10 mouse cellular contexts compared by ENCODE assay signal in the genomic region with DNA sequence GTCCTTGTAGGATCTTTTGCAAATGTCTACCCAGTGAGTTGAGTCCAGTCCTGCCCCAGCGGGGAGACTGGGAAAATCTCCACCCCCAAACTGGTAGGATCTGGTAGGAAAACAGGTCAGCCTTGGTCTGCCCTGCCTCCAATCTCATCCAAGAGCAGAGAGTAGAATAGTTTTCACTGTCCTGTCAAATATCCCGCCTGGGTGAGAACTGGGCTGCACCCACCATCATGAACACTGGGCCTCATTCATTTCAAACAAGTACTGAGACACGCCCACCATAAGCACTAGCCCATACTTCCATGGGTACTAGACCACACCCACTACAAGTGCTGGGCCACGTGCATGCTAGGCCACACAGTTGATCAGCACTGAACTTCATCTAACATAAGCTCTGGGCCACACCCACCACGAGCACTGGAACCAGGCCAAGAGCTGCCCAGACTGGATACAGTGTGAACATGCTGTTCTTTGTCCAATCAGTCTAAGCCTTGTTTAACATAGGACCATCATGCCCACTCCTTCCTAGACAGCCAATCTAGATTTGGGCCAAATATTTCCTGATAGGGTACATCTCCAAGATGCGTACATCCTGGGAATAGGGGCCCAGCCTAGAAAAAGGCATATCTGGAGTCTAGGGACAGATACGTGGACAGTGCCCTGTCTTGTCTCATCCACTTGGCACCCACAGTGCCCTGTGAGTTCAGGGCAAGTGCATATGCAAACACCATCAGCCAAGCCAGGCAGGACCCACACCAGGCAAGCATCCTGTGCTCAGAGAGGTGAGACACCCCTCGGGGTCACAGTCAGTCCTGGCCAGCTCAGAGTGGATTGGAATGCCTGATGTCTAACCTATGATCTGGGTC. TPM values are rescaled to one million over a fixed set of nuclear protein-coding genes. Genes with fewer than 3 reads are reported as not detected.
DNase-seq lines count a peak whose midpoint lies in the region; ATAC-seq and TF ChIP-seq lines count a peak whose summit lies in the region.
"Had no signal": no experiment of that assay in that cellular context is flagged by ENCODE, and none has a peak within 500 bp of the region (broad histone marks: within the 10 kb centered on the region; RNA-seq: fewer than 3 reads in every experiment).

No protein-coding gene starts in this region.

- H3K9ac ChIP-seq in forebrain, embryonic 16.5 days (replicated peaks; ENCODE audit: low read depth, low read length) = no peak overlapping the region
- H3K9ac ChIP-seq in forebrain, embryonic 11.5 days (ENCODE audit: low read length) = no peak overlapping the region
- no peak overlapping the region for H3K9ac ChIP-seq in intestine, embryonic 15.5 days
- H3K9ac ChIP-seq in forebrain, postnatal 0 days = no peak overlapping the region
- H3K9ac ChIP-seq: embryonic facial prominence, embryonic 12.5 days had no signal

- no peak overlapping the region for H3K27ac ChIP-seq in forebrain, embryonic 16.5 days (ENCODE audit: low read length)
- no peak overlapping the region for H3K27ac ChIP-seq in forebrain, embryonic 11.5 days (ENCODE audit: low read depth, low read length)
- H3K27ac ChIP-seq in intestine, embryonic 15.5 days = no peak overlapping the region
- no peak overlapping the region for H3K27ac ChIP-seq in forebrain, postnatal 0 days (ENCODE audit: low read depth, low read length)
- H3K27ac ChIP-seq: embryonic facial prominence, embryonic 12.5 days; left cerebral cortex, adult 2 months had no signal

- no peaks in the 10 kb centered on the region for H3K27me3 ChIP-seq in forebrain, embryonic 16.5 days (replicated peaks; ENCODE audit: control insufficient read depth, insufficient read depth, low read length)
- no peaks in the 10 kb centered on the region for H3K27me3 ChIP-seq in forebrain, embryonic 11.5 days (ENCODE audit: control insufficient read depth, insufficient read depth, low read length)
- H3K27me3 ChIP-seq in intestine, embryonic 15.5 days (replicated peaks) = no peaks in the 10 kb centered on the region
- H3K27me3 ChIP-seq in forebrain, postnatal 0 days (ENCODE audit: insufficient read depth, low read length) = no peaks in the 10 kb centered on the region
- H3K27me3 ChIP-seq: embryonic facial prominence, embryonic 12.5 days had no signal

- no peak for TF ChIP-seq CTCF in forebrain, postnatal 0 days (IDR thresholded peaks at IDR 0.05; ENCODE audit: low read depth)

- 62% methylated on average over 8 of the region's 8 CpGs for WGBS in forebrain, embryonic 16.5 days
- 84% methylated on average over 8 of the region's 8 CpGs for WGBS in forebrain, embryonic 11.5 days
- WGBS in intestine, embryonic 15.5 days = 59% methylated on average over 8 of the region's 8 CpGs
- 68% methylated on average over 8 of the region's 8 CpGs for WGBS in forebrain, postnatal 0 days

- ATAC-seq in forebrain, embryonic 16.5 days = peak; percentile 20; the same call in 1 of the 2 replicates
- no peak for ATAC-seq in forebrain, embryonic 11.5 days (replicated peaks; ENCODE audit: low FRiP score)
- peak; percentile 73 for ATAC-seq in intestine, embryonic 15.5 days
- no peak for ATAC-seq in erythroid progenitor cell, adult 5-6 weeks (replicated peaks; ENCODE audit: low FRiP score, poor library complexity, severe bottlenecking)
- no peak for ATAC-seq in forebrain, postnatal 0 days

- H3K4me3 ChIP-seq in forebrain, embryonic 16.5 days (replicated peaks; ENCODE audit: low read length) = no peak overlapping the region
- H3K4me3 ChIP-seq in forebrain, embryonic 11.5 days (ENCODE audit: low read depth, low read length) = no peak overlapping the region
- H3K4me3 ChIP-seq in intestine, embryonic 15.5 days (replicated peaks) = no peak overlapping the region
- no peak overlapping the region for H3K4me3 ChIP-seq in forebrain, postnatal 0 days (ENCODE audit: low read depth, low read length)
- H3K4me3 ChIP-seq: embryonic facial prominence, embryonic 12.5 days; left cerebral cortex, adult 2 months had no signal

- no peaks in the 10 kb centered on the region for H3K9me3 ChIP-seq in forebrain, embryonic 16.5 days (ENCODE audit: control insufficient read depth, low read length)
- no peaks in the 10 kb centered on the region for H3K9me3 ChIP-seq in forebrain, embryonic 11.5 days (ENCODE audit: control insufficient read depth, low read length)
- no peaks in the 10 kb centered on the region for H3K9me3 ChIP-seq in intestine, embryonic 15.5 days
- no peaks in the 10 kb centered on the region for H3K9me3 ChIP-seq in forebrain, postnatal 0 days (ENCODE audit: low read length)
- H3K9me3 ChIP-seq: embryonic facial prominence, embryonic 12.5 days had no signal

- no peaks in the 10 kb centered on the region for H3K4me1 ChIP-seq in forebrain, embryonic 16.5 days (replicated peaks; ENCODE audit: control insufficient read depth, insufficient read depth, low read length)
- no peaks in the 10 kb centered on the region for H3K4me1 ChIP-seq in forebrain, embryonic 11.5 days (replicated peaks; ENCODE audit: control insufficient read depth, insufficient read depth, low read length)
- no peaks in the 10 kb centered on the region; the same call in 1 of the 2 replicates for H3K4me1 ChIP-seq in intestine, embryonic 15.5 days (replicated peaks)
- H3K4me1 ChIP-seq in forebrain, postnatal 0 days (ENCODE audit: insufficient read depth) = no peaks in the 10 kb centered on the region
- H3K4me1 ChIP-seq: embryonic facial prominence, embryonic 12.5 days had no signal

- H3K4me2 ChIP-seq in forebrain, embryonic 16.5 days (ENCODE audit: low read length) = no peak overlapping the region
- no peak overlapping the region for H3K4me2 ChIP-seq in forebrain, embryonic 11.5 days (ENCODE audit: low read depth, low read length, severe bottlenecking)
- no peak overlapping the region for H3K4me2 ChIP-seq in intestine, embryonic 15.5 days (replicated peaks)
- no peak overlapping the region for H3K4me2 ChIP-seq in forebrain, postnatal 0 days (ENCODE audit: low read depth)
- H3K4me2 ChIP-seq: embryonic facial prominence, embryonic 12.5 days had no signal

- no peak for DNase-seq in forebrain, embryonic 11.5 days (ENCODE audit: low spot score)
- peak; percentile 33 for DNase-seq in urinary bladder, postnatal 14 days (ENCODE audit: low spot score)
- DNase-seq in urinary bladder, adult 18-20 months (ENCODE audit: low spot score in 2 of 2) = no peak
- no peak for DNase-seq in right cerebral cortex, postnatal 25 days
- no peak for DNase-seq in forebrain, postnatal 0 days

- no peaks in the 10 kb centered on the region for H3K36me3 ChIP-seq in forebrain, embryonic 16.5 days (ENCODE audit: control insufficient read depth, insufficient read depth)
- H3K36me3 ChIP-seq in forebrain, embryonic 11.5 days (ENCODE audit: control insufficient read depth, insufficient read depth, low read length) = no peaks in the 10 kb centered on the region
- H3K36me3 ChIP-seq in intestine, embryonic 15.5 days = no peaks in the 10 kb centered on the region
- no peaks in the 10 kb centered on the region for H3K36me3 ChIP-seq in forebrain, postnatal 0 days (ENCODE audit: insufficient read depth)
- H3K36me3 ChIP-seq: embryonic facial prominence, embryonic 12.5 days had no signal

RNA-seq across cellular contexts. Expression of a gene that starts 56.2 kb away (rescaled TPM):
- polyA plus RNA-seq in forebrain, embryonic 16.5 days (2015; fragmentation: Nextera tagmentation; extraction: Ambion mirVana) = 1.3 and 1.5 TPM in 2 replicates
- 4.7 and 6.1 TPM in 2 replicates for polyA plus RNA-seq in forebrain, embryonic 11.5 days (2014; fragmentation: Nextera tagmentation; extraction: Ambion mirVana)
- 2.3 and 2.8 TPM in 2 replicates for polyA plus RNA-seq in intestine, embryonic 15.5 days (2015; fragmentation: Nextera tagmentation; extraction: Ambion mirVana)
- 5.9 and 8.3 TPM in 2 replicates for total RNA-seq in erythroid progenitor cell, adult 5-6 weeks (2015; ENCODE audit: low replicate concordance)
- 1.5 TPM in 1 of 2 replicates, not detected in the other for total RNA-seq in erythroid progenitor cell, adult 5-6 weeks (2017; ENCODE audit: low replicate concordance)
- total RNA-seq in forebrain, postnatal 0 days (2014; rRNA removed) = 1.8 TPM in 2 replicates
- 1.3 and 1.6 TPM in 2 replicates for polyA plus RNA-seq in forebrain, postnatal 0 days (2015; fragmentation: Nextera tagmentation; extraction: Ambion mirVana)

Comparison
In these comparisons a context has a peak if more than half of its experiments do, and no peak if none do; other contexts are left out.
1. ATAC-seq: peak in forebrain, embryonic 16.5 days (single experiment) and intestine, embryonic 15.5 days (single experiment); none in forebrain, embryonic 11.5 days (single experiment), erythroid progenitor cell, adult 5-6 weeks (single experiment) and forebrain, postnatal 0 days (single experiment).